Mouse (Mus musculus): ENCODE measurements around the gene Nfe2l3. TPM values are rescaled to one million over a fixed set of nuclear protein-coding genes. Genes with fewer than 3 reads are reported as not detected.
"Not testable (repeated sequence)": the region's sequence is repeated elsewhere in the genome, so short reads cannot be mapped to it uniquely, and the experiment has no call there.

Gene Nfe2l3
- polyA plus RNA-seq (2015; fragmentation: Nextera tagmentation; extraction: Ambion mirVana), result 6.0 and 6.6 TPM in 2 replicates

GRCm38 (mm10) chr6:51432535-51433397 lies at the start of gene Nfe2l3:
TSS of gene Nfe2l3 (plus strand) at chr6:51432670.
- Histone ChIP-seq H3K27me3 (replicated peaks; ENCODE audit: control insufficient read depth, insufficient read depth, low read length) (peaks cover 5% of the 10 kb centered on the region), H3K9me3 (ENCODE audit: control insufficient read depth, low read length) (no peaks in the 10 kb centered on the region)

GRCm38 (mm10) chr6:51383769-51384755 lies 48.4 kb upstream of the Nfe2l3 start:
- peak; percentile 57; the same call in 1 of the 2 replicates for ATAC-seq
- H3K4me3 ChIP-seq (ENCODE audit: low read length), result peak overlapping the region; percentile 19
- no peaks in the 10 kb centered on the region for H3K9me3 ChIP-seq (ENCODE audit: control insufficient read depth, low read length)
- peak overlapping the region; percentile 50 for H3K4me2 ChIP-seq (ENCODE audit: low read length)
- H3K4me1 ChIP-seq (ENCODE audit: control insufficient read depth, insufficient read depth, low read depth, low read length), result no peaks in the 10 kb centered on the region; the same call in 1 of the 2 replicates
- WGBS, result 13% methylated on average over 26 of the region's 26 CpGs
- H3K27ac ChIP-seq (ENCODE audit: low read depth, low read length), result peak overlapping the region; percentile 72
- H3K27me3 ChIP-seq (replicated peaks; ENCODE audit: control insufficient read depth, insufficient read depth, low read length), result no peaks in the 10 kb centered on the region
- no peaks in the 10 kb centered on the region for H3K36me3 ChIP-seq (ENCODE audit: control insufficient read depth, insufficient read depth, low read length)
- peak overlapping the region; percentile 54 for H3K9ac ChIP-seq (ENCODE audit: low read depth, low read length)

More at GRCm38 (mm10) chr6:51432535-51433397, at the start of gene Nfe2l3:
- Histone ChIP-seq H3K9ac (ENCODE audit: low read depth, low read length) (peak within 1 kb of the TSS; percentile 77), H3K4me3 (ENCODE audit: low read length) (peak within 1 kb of the TSS; percentile 67), H3K36me3 (ENCODE audit: control insufficient read depth, insufficient read depth, low read length) (no peaks in the 10 kb centered on the region), H3K27ac (ENCODE audit: low read depth, low read length) (no peak within 1 kb of the TSS), H3K4me1 (ENCODE audit: control insufficient read depth, insufficient read depth, low read depth, low read length) (peaks cover 6% of the 10 kb centered on the region; the same call in 1 of the 2 replicates), H3K4me2 (ENCODE audit: low read length) (peak within 1 kb of the TSS; percentile 88)
- WGBS, result under 1% methylated on average over 74 of the region's 74 CpGs
- ATAC-seq, result peak; percentile 86

- ATAC-seq, result no peak
- H3K4me3 ChIP-seq (ENCODE audit: low read length), result no peak overlapping the region
- H3K4me2 ChIP-seq (ENCODE audit: low read length), result no peak overlapping the region
- H3K9me3 ChIP-seq (ENCODE audit: control insufficient read depth, low read length), result no peaks in the 10 kb centered on the region
- H3K9ac ChIP-seq (ENCODE audit: low read depth, low read length), result no peak overlapping the region
- no peaks in the 10 kb centered on the region for H3K27me3 ChIP-seq (replicated peaks; ENCODE audit: control insufficient read depth, insufficient read depth, low read length)
- H3K27ac ChIP-seq (ENCODE audit: low read depth, low read length), result no peak overlapping the region
- H3K4me1 ChIP-seq (ENCODE audit: control insufficient read depth, insufficient read depth, low read depth, low read length), result no peaks in the 10 kb centered on the region
- WGBS, result 78% methylated on average over 11 of the region's 11 CpGs
- no peaks in the 10 kb centered on the region for H3K36me3 ChIP-seq (ENCODE audit: control insufficient read depth, insufficient read depth, low read length)
Observed at GRCm38 (mm10) chr6:51390505-51390904, 42.0 kb upstream of the Nfe2l3 start.

DNA sequence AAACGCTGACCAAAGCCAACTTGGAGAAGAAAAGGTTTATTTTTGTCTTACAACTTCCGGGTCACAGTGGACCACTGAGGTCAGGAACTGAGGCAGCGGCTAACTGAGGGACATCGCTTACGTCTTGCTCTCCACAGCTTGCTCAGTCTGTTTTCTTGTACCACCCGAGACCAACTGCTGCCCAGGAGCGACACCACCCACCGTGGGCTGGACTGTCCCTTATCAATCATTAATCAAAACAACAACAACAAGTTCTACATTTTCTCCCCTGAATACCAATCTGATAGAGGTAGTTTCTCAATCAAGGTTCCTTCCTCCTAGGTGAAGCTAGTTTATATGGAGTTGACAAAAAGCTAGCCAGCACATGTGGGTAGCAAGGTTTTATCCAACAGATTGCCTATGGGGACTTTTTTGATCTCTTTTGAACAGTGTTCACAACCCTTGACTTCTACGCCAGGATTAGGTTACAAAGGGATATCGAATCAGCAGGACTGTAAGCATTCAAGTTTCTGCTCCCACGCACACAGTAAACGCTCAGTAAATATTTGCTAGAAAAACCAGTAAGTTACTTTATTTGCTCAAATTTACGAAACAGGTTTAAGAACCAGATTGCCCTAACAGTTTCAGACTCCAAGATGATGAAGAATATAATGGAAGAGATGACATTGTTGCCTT lies 40.5 kb upstream of the Nfe2l3 start:
- Histone ChIP-seq H3K36me3 (ENCODE audit: control insufficient read depth, insufficient read depth, low read length) (no peaks in the 10 kb centered on the region), H3K27me3 (replicated peaks; ENCODE audit: control insufficient read depth, insufficient read depth, low read length) (no peaks in the 10 kb centered on the region), H3K4me3 (ENCODE audit: low read length) (no peak overlapping the region), H3K9ac (ENCODE audit: low read depth, low read length) (no peak overlapping the region), H3K4me2 (ENCODE audit: low read length) (no peak overlapping the region), H3K4me1 (ENCODE audit: control insufficient read depth, insufficient read depth, low read depth, low read length) (no peaks in the 10 kb centered on the region), H3K9me3 (ENCODE audit: control insufficient read depth, low read length) (no peaks in the 10 kb centered on the region), H3K27ac (ENCODE audit: low read depth, low read length) (no peak overlapping the region)
- ATAC-seq, result no peak
- WGBS, result 70% methylated on average over 13 of the region's 13 CpGs

DNA sequence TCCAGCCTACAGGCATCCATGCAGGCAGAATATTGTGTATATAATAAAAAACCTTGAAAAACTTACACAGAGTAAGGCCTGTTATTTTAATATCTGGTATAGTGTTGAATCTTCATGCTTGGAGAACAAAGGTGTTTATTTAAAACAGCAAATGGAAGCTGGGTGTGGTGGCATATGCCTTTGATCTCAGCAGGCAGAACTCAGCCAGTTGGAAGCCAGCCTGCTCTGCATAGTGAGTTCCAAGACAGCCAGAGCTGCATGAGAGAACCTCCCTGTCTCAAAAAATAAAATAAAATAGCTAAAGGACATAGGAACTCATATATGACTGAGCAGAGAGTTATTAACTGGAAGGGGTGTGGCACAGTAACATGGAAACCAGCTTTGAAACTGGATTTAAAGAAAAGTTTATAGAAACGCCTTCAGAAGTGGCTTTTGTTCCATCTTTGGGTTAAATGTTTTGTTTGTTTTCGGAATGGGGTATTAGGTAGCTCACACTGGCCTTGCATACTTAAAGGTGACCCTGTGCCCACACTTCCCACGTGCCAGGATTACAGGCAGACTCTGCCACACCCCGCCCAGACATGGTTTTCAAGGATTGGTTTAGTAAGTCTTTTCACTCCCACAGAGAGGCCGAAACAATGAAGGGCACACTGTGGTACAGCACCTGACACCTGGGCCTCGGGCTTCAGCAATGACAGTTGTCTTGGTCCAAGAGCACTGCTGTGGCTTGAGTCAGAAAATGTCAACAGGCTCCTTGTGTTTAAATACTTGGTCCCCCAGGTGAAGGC lies 38.9 kb upstream of the Nfe2l3 start:
- H3K36me3 ChIP-seq (ENCODE audit: control insufficient read depth, insufficient read depth, low read length), result no peaks in the 10 kb centered on the region
- H3K4me2 ChIP-seq (ENCODE audit: low read length), result no peak overlapping the region
- no peaks in the 10 kb centered on the region for H3K27me3 ChIP-seq (replicated peaks; ENCODE audit: control insufficient read depth, insufficient read depth, low read length)
- H3K9ac ChIP-seq (ENCODE audit: low read depth, low read length), result no peak overlapping the region
- 69% methylated on average over 6 of the region's 6 CpGs for WGBS
- H3K9me3 ChIP-seq (ENCODE audit: control insufficient read depth, low read length), result no peaks in the 10 kb centered on the region
- no peak overlapping the region for H3K4me3 ChIP-seq (ENCODE audit: low read length)
- no peak overlapping the region for H3K27ac ChIP-seq (ENCODE audit: low read depth, low read length)
- H3K4me1 ChIP-seq (ENCODE audit: control insufficient read depth, insufficient read depth, low read depth, low read length), result no peaks in the 10 kb centered on the region
- no peak for ATAC-seq

DNA sequence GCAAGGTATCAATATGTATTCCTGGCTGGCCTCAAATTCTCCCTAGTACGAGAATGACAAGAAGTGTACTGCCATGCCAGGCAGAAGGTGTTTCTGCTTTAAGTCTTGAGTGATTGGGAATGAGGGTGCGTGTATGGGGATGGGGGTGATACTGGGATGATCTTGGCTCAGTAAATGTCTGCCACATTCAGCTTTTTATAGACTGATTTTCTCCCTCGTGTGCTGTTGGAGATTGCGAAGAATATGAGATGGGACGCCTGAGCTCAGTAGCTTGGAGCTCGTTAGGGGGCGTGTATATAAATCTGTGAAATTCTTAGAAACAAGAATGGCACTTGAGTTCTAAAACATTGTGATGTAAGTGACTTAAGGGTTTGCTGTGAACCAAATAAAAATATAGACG lies 38.1 kb upstream of the Nfe2l3 start:
- not testable (repeated sequence) for H3K4me2 ChIP-seq (ENCODE audit: low read length); H3K4me3 ChIP-seq (ENCODE audit: low read length); H3K27ac ChIP-seq (ENCODE audit: low read depth, low read length); H3K9me3 ChIP-seq (ENCODE audit: control insufficient read depth, low read length); H3K36me3 ChIP-seq (ENCODE audit: control insufficient read depth, insufficient read depth, low read length); H3K4me1 ChIP-seq (ENCODE audit: control insufficient read depth, insufficient read depth, low read depth, low read length); ATAC-seq; H3K27me3 ChIP-seq (replicated peaks; ENCODE audit: control insufficient read depth, insufficient read depth, low read length); H3K9ac ChIP-seq (ENCODE audit: low read depth, low read length)
- WGBS, result 84% methylated on average over 8 of the region's 8 CpGs

- not testable (repeated sequence) for H3K4me1 ChIP-seq (ENCODE audit: control insufficient read depth, insufficient read depth, low read depth, low read length); H3K27me3 ChIP-seq (replicated peaks; ENCODE audit: control insufficient read depth, insufficient read depth, low read length); H3K27ac ChIP-seq (ENCODE audit: low read depth, low read length); ATAC-seq; H3K9me3 ChIP-seq (ENCODE audit: control insufficient read depth, low read length); H3K4me3 ChIP-seq (ENCODE audit: low read length); H3K9ac ChIP-seq (ENCODE audit: low read depth, low read length); H3K36me3 ChIP-seq (ENCODE audit: control insufficient read depth, insufficient read depth, low read length); H3K4me2 ChIP-seq (ENCODE audit: low read length)
- WGBS, result 75% methylated on average over 3 of the region's 3 CpGs
Observed at GRCm38 (mm10) chr6:51394963-51395362, 37.5 kb upstream of the Nfe2l3 start.

DNA sequence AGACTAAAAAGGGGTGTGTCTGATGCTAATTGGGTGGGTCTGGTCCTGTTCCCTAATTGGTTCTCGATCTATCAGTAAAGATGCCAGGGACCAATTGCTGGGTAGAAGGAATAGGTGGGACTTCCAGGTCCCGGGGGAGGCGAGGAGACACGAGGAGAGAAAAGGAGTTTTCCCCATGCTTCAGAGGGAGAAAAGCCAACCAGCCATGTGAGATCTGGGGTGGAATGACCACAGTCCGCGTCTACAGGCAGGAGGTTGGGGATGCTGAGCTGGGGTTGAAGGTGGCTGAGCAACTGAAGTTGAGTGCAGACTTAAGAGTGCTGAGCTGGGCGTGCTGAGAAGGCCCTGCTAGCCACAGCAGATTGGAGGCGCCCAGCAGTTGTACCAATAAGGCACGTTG lies 37.0 kb upstream of the Nfe2l3 start:
- no peak overlapping the region for H3K4me3 ChIP-seq (ENCODE audit: low read length)
- no peak overlapping the region for H3K4me2 ChIP-seq (ENCODE audit: low read length)
- no peak overlapping the region for H3K9ac ChIP-seq (ENCODE audit: low read depth, low read length)
- H3K27ac ChIP-seq (ENCODE audit: low read depth, low read length), result no peak overlapping the region
- 49% methylated on average over 9 of the region's 9 CpGs for WGBS
- no peaks in the 10 kb centered on the region for H3K9me3 ChIP-seq (ENCODE audit: control insufficient read depth, low read length)
- H3K4me1 ChIP-seq (ENCODE audit: control insufficient read depth, insufficient read depth, low read depth, low read length), result no peaks in the 10 kb centered on the region
- no peaks in the 10 kb centered on the region for H3K36me3 ChIP-seq (ENCODE audit: control insufficient read depth, insufficient read depth, low read length)
- no peaks in the 10 kb centered on the region for H3K27me3 ChIP-seq (replicated peaks; ENCODE audit: control insufficient read depth, insufficient read depth, low read length)
- no peak for ATAC-seq
